ENCODE assay signal across 9 mouse cellular contexts in the genomic region with DNA sequence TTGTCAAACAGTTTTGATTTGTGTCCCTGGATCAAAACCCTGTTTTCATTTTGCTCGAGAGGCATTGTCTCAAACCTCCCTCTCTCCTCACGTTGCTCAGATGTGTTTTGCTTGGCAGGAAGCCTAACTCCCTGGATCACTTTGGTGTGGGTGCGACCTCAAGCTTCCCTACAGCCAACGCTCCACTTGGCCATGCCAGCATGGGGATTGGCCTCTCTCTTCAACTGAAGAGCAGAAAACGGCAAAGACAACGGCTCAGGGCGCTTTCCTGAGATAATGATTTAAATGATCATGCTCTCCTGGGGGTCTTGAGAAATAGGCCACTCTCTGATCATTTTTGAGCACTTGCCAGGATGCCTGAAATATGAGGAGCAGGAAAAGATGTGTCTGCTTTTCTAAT.
A peak's percentile ranks its signal among the peaks of the same experiment; 100 is the strongest.
DNase-seq lines count a peak whose midpoint lies in the region; ATAC-seq and TF ChIP-seq lines count a peak whose summit lies in the region.
"Had no signal": no experiment of that assay in that cellular context is flagged by ENCODE, and none has a peak within 500 bp of the region (broad histone marks: within the 10 kb centered on the region; RNA-seq: fewer than 3 reads in every experiment).

No protein-coding gene starts in this region.

- no peaks in the 10 kb centered on the region for H3K9me3 ChIP-seq in heart, embryonic 10.5 days
- no peaks in the 10 kb centered on the region for H3K9me3 ChIP-seq in lung, embryonic 16.5 days (ENCODE audit: control insufficient read depth, low read length)

- no peak overlapping the region for H3K4me3 ChIP-seq in heart, adult 2 months
- H3K4me3 ChIP-seq in heart, embryonic 10.5 days, result no peak overlapping the region
- no peak overlapping the region for H3K4me3 ChIP-seq in lung, embryonic 16.5 days (ENCODE audit: low read length)
- H3K4me3 ChIP-seq in layer of hippocampus, adult 2 months, result no peak overlapping the region

- no peak for TF ChIP-seq CTCF in heart, adult 2 months (IDR thresholded peaks at IDR 0.05)
- TF ChIP-seq CTCF in layer of hippocampus, adult 2 months (conservative IDR thresholded peaks at IDR 0.05), result no peak

- no peak for TF ChIP-seq EP300 in heart, adult 2 months (IDR thresholded peaks at IDR 0.05; ENCODE audit: insufficient read depth, low read depth, low read length)

- H3K9ac ChIP-seq in heart, adult 2 months (ENCODE audit: low read depth, low read length), result no peak overlapping the region
- H3K9ac ChIP-seq in lung, embryonic 16.5 days (ENCODE audit: low read length), result no peak overlapping the region

- TF ChIP-seq POLR2A in heart, adult 2 months (IDR thresholded peaks at IDR 0.05; ENCODE audit: insufficient read depth, low read depth, low read length), result no peak

- peak; percentile 26 for ATAC-seq in lung, embryonic 16.5 days (ENCODE audit: low read depth)
- ATAC-seq in cerebellum, adult (ENCODE audit: insufficient number of reproducible peaks, low FRiP score, low TSS enrichment), result no peak

- H3K4me1 ChIP-seq in heart, adult 2 months (ENCODE audit: control insufficient read depth, insufficient read depth, low read length), result peaks cover 2% of the 10 kb centered on the region; the same call in 1 of the 2 replicates
- no peaks in the 10 kb centered on the region for H3K4me1 ChIP-seq in heart, embryonic 10.5 days
- 0 out of 2 replicates have a peak, but pooled peaks cover 3% of the 10 kb centered on the region for H3K4me1 ChIP-seq in lung, embryonic 16.5 days (replicated peaks; ENCODE audit: control insufficient read depth, insufficient read depth, low read length)

- intact Hi-C loops in heart, adult 2 months (cut with DNase I), result no loop called here
- intact Hi-C loops in gastrocnemius, postnatal 36 days (cut with DNase I), result no loop called here

- peak overlapping the region; percentile 22; the same call in 1 of the 2 replicates for H3K4me2 ChIP-seq in lung, embryonic 16.5 days (ENCODE audit: low read depth, low read length)

- H3K36me3 ChIP-seq in heart, adult 2 months (ENCODE audit: control insufficient read depth, insufficient read depth, low read length), result no peaks in the 10 kb centered on the region
- no peaks in the 10 kb centered on the region for H3K36me3 ChIP-seq in heart, embryonic 10.5 days
- no peaks in the 10 kb centered on the region for H3K36me3 ChIP-seq in lung, embryonic 16.5 days (ENCODE audit: control insufficient read depth, insufficient read depth, low read length)

- no peak overlapping the region for H3K27ac ChIP-seq in heart, adult 2 months
- no peak overlapping the region for H3K27ac ChIP-seq in heart, embryonic 10.5 days
- H3K27ac ChIP-seq in lung, embryonic 16.5 days (ENCODE audit: low read length), result no peak overlapping the region
- H3K27ac ChIP-seq in layer of hippocampus, adult 2 months, result no peak overlapping the region

- DNase-seq in heart, adult 2 months, result peak; percentile 49 to 64
- DNase-seq in heart, embryonic 10.5 days (ENCODE audit: low spot score), result no peak
- DNase-seq in adrenal gland, postnatal 14 days, result peak; percentile 57
- DNase-seq in gastrocnemius, postnatal 36 days, result peak; percentile 9 to 27
- DNase-seq in T-cell, adult 2 months (ENCODE audit: low spot score), result no peak
- DNase-seq in layer of hippocampus, adult 2 months (ENCODE audit: low spot score in 2 of 2), result no peak

- WGBS in heart, adult 2 months, result 10% methylated on average over 7 of the region's 7 CpGs
- WGBS in heart, embryonic 10.5 days, result 41% methylated on average over 7 of the region's 7 CpGs
- 17% methylated on average over 7 of the region's 7 CpGs for WGBS in lung, embryonic 16.5 days

- no peaks in the 10 kb centered on the region for H3K79me2 ChIP-seq in heart, adult 2 months (replicated peaks; ENCODE audit: control insufficient read depth, insufficient read depth, low read length)

- H3K27me3 ChIP-seq in heart, adult 2 months (ENCODE audit: control insufficient read depth, insufficient read depth, low read length), result no peaks in the 10 kb centered on the region
- H3K27me3 ChIP-seq in heart, embryonic 10.5 days (ENCODE audit: insufficient read depth, poor library complexity, severe bottlenecking), result no peaks in the 10 kb centered on the region
- no peaks in the 10 kb centered on the region for H3K27me3 ChIP-seq in lung, embryonic 16.5 days (ENCODE audit: control insufficient read depth, insufficient read depth, low read depth, low read length)
- H3K27me3 ChIP-seq: CH12.LX had no signal

Comparison
In these comparisons a context has a peak if more than half of its experiments do, and no peak if none do; other contexts are left out.
1. DNase-seq: peak in heart, adult 2 months (2 of 2), adrenal gland, postnatal 14 days (single experiment) and gastrocnemius, postnatal 36 days (2 of 2); none in heart, embryonic 10.5 days (single experiment), T-cell, adult 2 months (single experiment) and layer of hippocampus, adult 2 months (0 of 2).